Comparison of ENCODE assay signal across 22 mouse cellular contexts in genomic region chr1:134737463-134737862, GRCm38 (mm10).
DNase-seq lines count a peak whose midpoint lies in the region; ATAC-seq and TF ChIP-seq lines count a peak whose summit lies in the region.
"Had no signal": no experiment of that assay in that cellular context is flagged by ENCODE, and none has a peak within 500 bp of the region (broad histone marks: within the 10 kb centered on the region; RNA-seq: fewer than 3 reads in every experiment).

No protein-coding gene starts in this region.

- TF ChIP-seq CTCF in Patski (IDR thresholded peaks at IDR 0.05): no peak

- H3K4me2 ChIP-seq in hindbrain, embryonic 13.5 days: no peak overlapping the region
- no peak overlapping the region for H3K4me2 ChIP-seq in hindbrain, embryonic 11.5 days (replicated peaks; ENCODE audit: low read depth, low read length)
- peak overlapping the region; percentile 23 for H3K4me2 ChIP-seq in hindbrain, embryonic 15.5 days
- no peak overlapping the region for H3K4me2 ChIP-seq in heart, embryonic 12.5 days
- H3K4me2 ChIP-seq: heart, embryonic 15.5 days; limb, embryonic 15.5 days; lung, embryonic 14.5 days; midbrain, embryonic 15.5 days; neural tube, embryonic 12.5 days had no signal

- CTCF ChIA-PET in Patski (lab: Charles Lee): interaction anchor here (3.5 kb wide), 1 partner anchor 8 kb away, joined by 10 read pairs; no protein-coding TSS in a partner anchor

- H3K27ac ChIP-seq in hindbrain, embryonic 13.5 days: no peak overlapping the region
- no peak overlapping the region for H3K27ac ChIP-seq in hindbrain, embryonic 11.5 days (ENCODE audit: low read depth, low read length)
- H3K27ac ChIP-seq in hindbrain, embryonic 15.5 days (replicated peaks): no peak overlapping the region
- H3K27ac ChIP-seq in heart, embryonic 12.5 days (ENCODE audit: poor library complexity, severe bottlenecking): no peak overlapping the region
- H3K27ac ChIP-seq: heart, embryonic 15.5 days; limb, embryonic 15.5 days; liver, embryonic 14.5 days; midbrain, embryonic 15.5 days; neural tube, embryonic 12.5 days had no signal

- H3K4me1 ChIP-seq in hindbrain, embryonic 13.5 days (replicated peaks): peaks cover 5% of the 10 kb centered on the region; the same call in 1 of the 2 replicates
- no peaks in the 10 kb centered on the region for H3K4me1 ChIP-seq in hindbrain, embryonic 11.5 days (replicated peaks; ENCODE audit: control insufficient read depth, insufficient read depth, low read length)
- no peaks in the 10 kb centered on the region for H3K4me1 ChIP-seq in hindbrain, embryonic 15.5 days (replicated peaks)
- peaks cover 6% of the 10 kb centered on the region; the same call in 1 of the 2 replicates for H3K4me1 ChIP-seq in heart, embryonic 12.5 days (replicated peaks)
- H3K4me1 ChIP-seq: heart, embryonic 15.5 days; limb, embryonic 15.5 days; midbrain, embryonic 15.5 days; neural tube, embryonic 12.5 days had no signal

- H3K9ac ChIP-seq in hindbrain, embryonic 13.5 days: 0 out of 2 replicates have a peak overlapping the region, but pooled peaks have one; percentile 13
- H3K9ac ChIP-seq in hindbrain, embryonic 11.5 days (ENCODE audit: low read depth, low read length): no peak overlapping the region
- H3K9ac ChIP-seq in hindbrain, embryonic 15.5 days: no peak overlapping the region
- H3K9ac ChIP-seq in heart, embryonic 12.5 days: no peak overlapping the region
- H3K9ac ChIP-seq: forebrain, postnatal 0 days; heart, embryonic 15.5 days; limb, embryonic 15.5 days; liver, embryonic 14.5 days; lung, embryonic 14.5 days; midbrain, embryonic 15.5 days; neural tube, embryonic 12.5 days had no signal

- no peaks in the 10 kb centered on the region for H3K27me3 ChIP-seq in hindbrain, embryonic 13.5 days
- H3K27me3 ChIP-seq in hindbrain, embryonic 11.5 days (ENCODE audit: control insufficient read depth, insufficient read depth, low read length): no peaks in the 10 kb centered on the region
- no peaks in the 10 kb centered on the region for H3K27me3 ChIP-seq in Patski
- no peaks in the 10 kb centered on the region for H3K27me3 ChIP-seq in hindbrain, embryonic 15.5 days
- H3K27me3 ChIP-seq in heart, embryonic 12.5 days (replicated peaks): peaks cover 10% of the 10 kb centered on the region
- H3K27me3 ChIP-seq: heart, embryonic 15.5 days; limb, embryonic 15.5 days; midbrain, embryonic 15.5 days; neural tube, embryonic 12.5 days had no signal

- H3K9me3 ChIP-seq in hindbrain, embryonic 13.5 days: no peaks in the 10 kb centered on the region
- no peaks in the 10 kb centered on the region for H3K9me3 ChIP-seq in hindbrain, embryonic 11.5 days (ENCODE audit: control insufficient read depth, low read length)
- H3K9me3 ChIP-seq in hindbrain, embryonic 15.5 days: no peaks in the 10 kb centered on the region
- H3K9me3 ChIP-seq in heart, embryonic 12.5 days (replicated peaks): 0 out of 2 replicates have a peak, but pooled peaks cover 4% of the 10 kb centered on the region
- H3K9me3 ChIP-seq: heart, embryonic 15.5 days; limb, embryonic 15.5 days; midbrain, embryonic 15.5 days; neural tube, embryonic 12.5 days had no signal

- no peaks in the 10 kb centered on the region for H3K36me3 ChIP-seq in hindbrain, embryonic 13.5 days
- peaks cover 3% of the 10 kb centered on the region; the same call in 1 of the 2 replicates for H3K36me3 ChIP-seq in hindbrain, embryonic 11.5 days (ENCODE audit: control insufficient read depth, insufficient read depth, low read length)
- no peaks in the 10 kb centered on the region for H3K36me3 ChIP-seq in hindbrain, embryonic 15.5 days
- no peaks in the 10 kb centered on the region for H3K36me3 ChIP-seq in heart, embryonic 12.5 days
- H3K36me3 ChIP-seq: heart, embryonic 15.5 days; limb, embryonic 15.5 days; midbrain, embryonic 15.5 days; neural tube, embryonic 12.5 days had no signal

- ATAC-seq in hindbrain, embryonic 13.5 days (ENCODE audit: low FRiP score): 0 out of 2 replicates have a peak, but pooled peaks have one; percentile 39
- no peak for ATAC-seq in hindbrain, embryonic 11.5 days (ENCODE audit: low FRiP score)
- peak; percentile 26 for ATAC-seq in Patski
- ATAC-seq in hindbrain, embryonic 15.5 days (ENCODE audit: low FRiP score, low read depth): 0 out of 2 replicates have a peak, but pooled peaks have one; percentile 27
- ATAC-seq in heart, embryonic 12.5 days (ENCODE audit: insufficient number of reproducible peaks, low FRiP score): no peak
- ATAC-seq: activated CD4-positive, CD25-positive, alpha-beta regulatory T cell, adult 4 months; forebrain, postnatal 0 days; midbrain, embryonic 15.5 days had no signal

- WGBS in hindbrain, embryonic 13.5 days: 69% methylated on average over 9 of the region's 9 CpGs
- WGBS in hindbrain, embryonic 11.5 days: 72% methylated on average over 9 of the region's 9 CpGs
- WGBS in hindbrain, embryonic 15.5 days: 63% methylated on average over 9 of the region's 9 CpGs
- WGBS in heart, embryonic 12.5 days: 63% methylated on average over 9 of the region's 9 CpGs

- no peak for DNase-seq in hindbrain, embryonic 11.5 days (ENCODE audit: low spot score)
- DNase-seq in Patski (ENCODE audit: low read depth, low spot score): no peak
- DNase-seq in brain, adult 2 months (ENCODE audit: low read depth, low spot score): peak; percentile 50
- DNase-seq in lung, postnatal 25 days (ENCODE audit: low spot score): no peak
- DNase-seq: adrenal gland, adult 8-10 months; forebrain, postnatal 0 days; heart, postnatal 36 days; kidney, adult 9 months; left cerebral cortex, postnatal 4 days; lung, embryonic 14.5 days; lung, postnatal 36 days; right cerebral cortex, postnatal 4 days; thymus, postnatal 25 days had no signal

- POLR2A ChIA-PET in Patski (lab: Charles Lee): no interaction called here

- in situ Hi-C loops in Patski (cut with MboI; ENCODE audit: low pct_unique_long_range_greater_than_20kb): no loop called here

- H3K4me3 ChIP-seq in hindbrain, embryonic 13.5 days: no peak overlapping the region
- no peak overlapping the region for H3K4me3 ChIP-seq in hindbrain, embryonic 11.5 days (ENCODE audit: low read depth, low read length)
- no peak overlapping the region for H3K4me3 ChIP-seq in hindbrain, embryonic 15.5 days
- H3K4me3 ChIP-seq in heart, embryonic 12.5 days: no peak overlapping the region
- H3K4me3 ChIP-seq: heart, embryonic 15.5 days; limb, embryonic 15.5 days; midbrain, embryonic 15.5 days; neural tube, embryonic 12.5 days had no signal

Comparison
In these comparisons a context has a peak if more than half of its experiments do, and no peak if none do; other contexts are left out.
1. ATAC-seq: peak in hindbrain, embryonic 13.5 days (single experiment), Patski (single experiment) and hindbrain, embryonic 15.5 days (single experiment); none in hindbrain, embryonic 11.5 days (single experiment) and heart, embryonic 12.5 days (single experiment).